Mouse (Mus musculus) stomach, postnatal 0 days (tissue): ENCODE data around the gene Vps9d1.

Experiments used
- CTCF ChIP-seq: IDR thresholded peaks from 2 replicates; pipeline ENCODE4 v1.5.1; 2016; ENCODE audit warnings: antibody characterized with exemption, low read depth, mild to moderate bottlenecking, moderate library complexity
- EP300 ChIP-seq: optimal IDR thresholded peaks from 2 replicates; pipeline ENCODE3; 2016; ENCODE audit warnings: antibody characterized with exemption

DNA sequence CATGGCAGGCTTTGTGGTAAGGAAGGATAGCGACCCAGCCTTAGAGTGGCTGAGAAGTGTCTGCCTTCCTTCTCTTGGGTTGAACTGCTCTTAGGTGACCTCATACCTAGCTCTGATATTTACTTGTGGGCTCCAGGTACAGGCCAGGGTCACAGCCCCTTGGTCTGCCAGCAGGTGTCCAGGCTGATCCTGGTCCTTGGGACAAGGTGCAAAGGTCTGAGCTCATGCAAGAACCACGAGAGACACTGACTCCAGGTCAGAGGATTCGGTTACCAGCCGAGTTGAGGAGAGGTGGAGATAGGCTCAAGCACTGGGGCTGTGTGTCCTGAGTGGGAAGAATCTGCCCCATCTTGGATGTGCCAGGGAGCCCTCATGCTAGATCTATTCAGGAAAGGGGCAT is 9.8 kb downstream of the Vps9d1 start:
- no peak for TF ChIP-seq CTCF
- TF ChIP-seq EP300 = no peak
